Mouse (Mus musculus): ENCODE measurements around the gene Slc16a12. TPM values are rescaled to one million over a fixed set of nuclear protein-coding genes. Genes with fewer than 3 reads are reported as not detected.
"Not testable (repeated sequence)": the region's sequence is repeated elsewhere in the genome, so short reads cannot be mapped to it uniquely, and the experiment has no call there.

Slc16a12 gene
- total RNA-seq, 2 experiments from 2014 or later: 0.33 to 0.54 TPM

- DNase-seq (ENCODE audit: low spot score in 2 of 2): no peak
These were observed 68.7 kb downstream of the Slc16a12 start for GRCm38 (mm10) chr19:34678428-34678827.

GRCm38 (mm10) chr19:34673476-34673875 lies 73.6 kb downstream of the Slc16a12 start:
- no peak for DNase-seq (ENCODE audit: low spot score in 2 of 2)

DNA sequence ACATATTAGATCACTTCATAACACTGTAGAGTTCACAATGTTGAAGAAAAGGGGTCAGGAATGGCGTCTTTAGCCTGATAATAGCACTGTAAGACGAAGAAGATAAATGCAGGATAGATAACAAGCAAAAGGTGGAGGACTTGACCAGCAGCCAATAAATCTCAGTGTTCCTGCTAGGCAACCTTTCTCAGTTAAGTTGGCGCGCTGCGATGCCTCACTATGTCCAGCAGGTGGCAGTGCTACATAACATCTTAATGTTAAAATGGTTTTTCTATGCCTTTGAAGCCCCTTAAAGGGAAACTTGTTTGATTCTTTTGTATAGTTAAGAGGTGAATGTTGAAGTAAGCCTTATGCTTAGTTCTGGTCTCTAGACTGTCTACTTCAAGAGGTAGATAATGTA lies 81.0 kb downstream of the Slc16a12 start:
- peak; percentile 60 to 64 for DNase-seq (ENCODE audit: low spot score in 2 of 2)

- DNase-seq (ENCODE audit: low spot score in 2 of 2): no peak
These were observed 84.3 kb downstream of the Slc16a12 start for GRCm38 (mm10) chr19:34662740-34663139.

DNA sequence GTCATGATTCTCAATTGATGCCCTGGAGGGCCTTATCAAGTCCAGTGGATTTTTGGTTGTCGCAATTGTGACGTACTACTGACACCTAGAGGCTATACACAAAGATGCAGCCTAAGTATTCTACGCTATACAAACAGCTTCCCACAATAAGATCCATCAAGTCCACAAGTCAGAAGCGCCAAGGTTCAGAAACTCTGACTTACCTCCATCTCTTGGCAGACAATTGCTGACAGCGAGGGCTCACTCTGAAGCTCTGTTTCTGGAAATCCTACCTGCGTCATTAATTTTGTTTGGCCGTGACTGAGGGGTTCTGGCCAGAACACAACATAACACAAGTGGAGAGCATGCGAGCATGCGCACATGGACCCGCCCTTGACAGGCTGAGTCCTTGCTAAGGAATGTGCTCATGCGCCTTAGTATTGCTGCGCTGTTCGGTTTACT lies 85.0 kb downstream of the Slc16a12 start:
- DNase-seq (ENCODE audit: low spot score in 2 of 2): peak; percentile 38 to 52

GRCm38 (mm10) chr19:34656511-34657298 lies 90.4 kb downstream of the Slc16a12 start:
- no peak for DNase-seq (ENCODE audit: low spot score in 2 of 2)

GRCm38 (mm10) chr19:34655227-34655805 lies 91.8 kb downstream of the Slc16a12 start:
- no peak for DNase-seq (ENCODE audit: low spot score in 2 of 2)

DNA sequence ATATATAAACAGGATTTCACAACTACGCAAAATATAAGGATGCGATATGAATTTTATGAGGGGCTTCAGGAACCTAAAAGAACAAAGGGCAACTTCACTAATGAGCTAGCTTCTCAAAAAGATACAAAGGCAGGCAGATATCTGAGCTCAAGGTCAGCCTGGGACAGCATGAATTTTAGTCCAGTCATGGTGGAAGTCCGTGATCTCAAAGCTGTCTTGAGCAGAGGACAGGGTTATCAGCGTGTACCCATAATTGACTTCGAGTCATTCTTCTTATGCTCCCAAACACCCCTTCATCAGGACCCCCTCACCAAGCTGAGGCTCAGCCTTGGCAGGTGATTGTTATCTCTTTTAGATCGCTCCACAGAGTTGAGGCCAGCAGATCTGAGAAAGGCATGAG lies 96.1 kb downstream of the Slc16a12 start:
- no peak for DNase-seq (ENCODE audit: low spot score in 2 of 2)

- DNase-seq (ENCODE audit: low spot score in 2 of 2): no peak
These were observed 96.8 kb downstream of the Slc16a12 start for GRCm38 (mm10) chr19:34650276-34650675.

- DNase-seq (ENCODE audit: low spot score in 2 of 2): not testable (repeated sequence)
These were observed 99.5 kb downstream of the Slc16a12 start for GRCm38 (mm10) chr19:34647630-34648029.

DNA sequence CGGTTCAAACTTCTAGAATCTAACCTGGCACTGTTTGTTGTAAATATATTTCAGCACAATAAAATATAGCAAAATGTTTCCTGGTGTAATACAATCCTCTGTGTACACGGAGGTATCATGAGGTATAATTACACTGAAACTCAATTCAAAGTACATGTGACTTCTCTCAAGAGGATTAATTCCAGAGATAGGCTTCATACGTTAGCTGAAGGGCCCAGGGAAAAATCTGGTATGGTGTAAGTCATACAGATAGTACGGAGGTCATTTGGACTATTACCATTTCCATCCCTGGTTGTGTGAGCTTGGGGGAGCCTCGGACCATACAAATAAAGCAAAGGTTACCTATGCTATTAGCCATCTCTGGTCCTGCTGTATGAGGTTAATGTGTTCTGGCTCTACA lies 104.5 kb downstream of the Slc16a12 start:
- no peak for DNase-seq (ENCODE audit: low spot score in 2 of 2)

DNA sequence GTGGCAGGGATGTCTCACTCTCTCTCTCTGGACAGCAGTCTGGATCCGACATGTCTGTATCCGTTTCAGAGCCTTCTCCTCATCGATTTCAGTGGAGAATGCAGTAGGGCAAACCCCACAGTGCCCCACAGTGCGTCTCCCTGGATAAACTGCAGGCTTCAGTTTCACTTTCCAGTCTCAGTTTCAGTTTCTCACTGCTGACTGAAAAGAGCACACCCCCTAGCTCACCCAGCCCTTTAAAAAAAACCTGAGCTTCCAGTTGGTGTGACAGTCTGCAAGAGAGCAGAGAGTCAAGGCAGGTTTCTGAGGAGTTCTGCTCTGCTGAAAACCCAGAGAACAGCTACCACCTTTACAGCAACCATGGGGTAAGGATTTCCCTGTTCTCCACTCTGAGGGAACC lies 106.5 kb downstream of the Slc16a12 start, which contains the start of the genes Ifit1bl2 and Ifit1:
Gene Ifit1bl2, minus strand, starts transcription at position 121 of the 400 bp plus-strand sequence.
Gene Ifit1, plus strand, starts transcription at position 249 of the 400 bp plus-strand sequence.
- no peak for DNase-seq (ENCODE audit: low spot score in 2 of 2)

GRCm38 (mm10) chr19:34636933-34637557 lies 110.0 kb downstream of the Slc16a12 start:
- DNase-seq (ENCODE audit: low spot score in 2 of 2): peak; percentile 57 to 63

GRCm38 (mm10) chr19:34633484-34633883 lies 113.6 kb downstream of the Slc16a12 start:
- no peak for DNase-seq (ENCODE audit: low spot score in 2 of 2)

DNA sequence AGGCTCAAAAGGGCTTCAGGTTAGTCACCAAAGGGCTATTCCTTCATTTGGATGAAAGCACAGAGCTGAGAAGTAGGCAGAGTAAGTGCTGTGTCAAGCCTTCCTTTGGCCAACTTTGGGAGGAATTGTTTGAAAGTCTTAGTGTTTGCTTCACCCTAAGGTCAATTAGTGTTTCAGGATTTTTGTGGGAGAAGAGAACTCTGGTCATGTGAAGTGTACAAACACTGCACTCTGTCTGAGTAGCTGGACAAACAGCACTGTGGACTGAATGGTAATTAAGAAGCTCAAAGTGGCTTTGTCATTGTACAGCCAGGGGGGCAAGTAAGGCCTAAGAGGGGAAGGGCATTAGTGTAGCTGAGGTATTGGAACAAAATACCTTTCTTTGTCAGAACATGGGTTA lies 115.6 kb downstream of the Slc16a12 start:
- no peak for DNase-seq (ENCODE audit: low spot score in 2 of 2)

DNA sequence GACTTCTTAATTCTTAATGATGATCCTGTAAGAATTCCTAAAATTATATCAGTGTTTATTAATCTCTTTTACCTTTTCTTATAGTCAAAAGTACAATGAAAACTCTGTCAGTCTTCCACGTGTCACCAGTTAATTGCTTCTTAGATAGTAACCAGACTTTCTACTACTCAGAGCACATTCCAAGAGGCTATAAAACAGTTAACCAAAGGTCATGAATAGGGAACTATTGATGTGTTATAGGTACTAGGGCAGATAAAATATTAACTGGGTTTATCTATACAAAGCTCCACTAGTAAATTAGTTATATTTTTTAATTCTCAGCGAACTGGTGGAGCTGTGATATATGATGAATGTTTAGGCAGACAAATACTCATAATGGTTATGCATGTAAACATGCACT lies 119.6 kb downstream of the Slc16a12 start:
- no peak for DNase-seq (ENCODE audit: low spot score in 2 of 2)

DNA sequence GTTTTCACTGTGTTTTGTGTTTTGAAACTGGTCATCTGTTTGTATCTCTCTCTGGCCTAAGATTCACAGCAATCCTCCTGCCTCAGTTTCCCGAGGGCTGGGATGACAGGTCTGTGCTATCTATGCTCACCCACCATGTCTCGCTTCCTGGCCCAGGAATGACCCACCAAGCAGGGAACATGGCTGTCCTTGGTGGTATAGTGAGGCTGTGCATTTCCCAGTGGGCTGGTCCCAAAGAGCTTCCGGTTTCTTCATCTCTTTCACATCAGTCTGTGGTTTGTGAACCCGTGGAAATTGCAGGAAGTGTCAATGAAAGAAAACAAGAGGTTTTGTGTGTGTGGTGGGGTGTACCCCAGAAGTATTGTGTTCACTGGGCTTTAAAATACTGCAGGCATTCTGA lies 122.4 kb downstream of the Slc16a12 start:
- DNase-seq (ENCODE audit: low spot score in 2 of 2): no peak

- DNase-seq (ENCODE audit: low spot score in 2 of 2): no peak
These were observed 123.3 kb downstream of the Slc16a12 start for GRCm38 (mm10) chr19:34623781-34624180.

DNA sequence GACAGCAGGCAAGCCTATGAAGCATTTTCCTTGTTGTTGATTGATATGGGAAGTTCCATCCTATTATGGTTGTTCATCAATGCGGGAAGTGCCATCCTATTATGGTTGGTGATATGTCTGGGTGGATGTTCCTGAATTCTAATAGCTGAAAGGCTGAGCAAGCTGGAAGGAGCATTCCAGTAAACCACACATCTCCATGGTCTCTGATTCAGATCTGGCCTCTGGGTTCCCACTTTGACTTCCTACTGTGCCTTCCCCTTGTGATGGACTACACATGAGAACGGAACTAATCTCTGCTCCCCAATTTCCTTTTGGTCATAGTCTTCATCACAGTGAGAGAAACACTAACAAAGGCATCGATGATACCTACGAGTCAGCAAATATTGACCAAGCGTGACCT lies 126.2 kb downstream of the Slc16a12 start:
- no peak for DNase-seq (ENCODE audit: low spot score in 2 of 2)

Measured in adrenal gland, adult 18-20 months (tissue).